30 mouse cellular contexts compared by ENCODE assay signal in the genomic region with DNA sequence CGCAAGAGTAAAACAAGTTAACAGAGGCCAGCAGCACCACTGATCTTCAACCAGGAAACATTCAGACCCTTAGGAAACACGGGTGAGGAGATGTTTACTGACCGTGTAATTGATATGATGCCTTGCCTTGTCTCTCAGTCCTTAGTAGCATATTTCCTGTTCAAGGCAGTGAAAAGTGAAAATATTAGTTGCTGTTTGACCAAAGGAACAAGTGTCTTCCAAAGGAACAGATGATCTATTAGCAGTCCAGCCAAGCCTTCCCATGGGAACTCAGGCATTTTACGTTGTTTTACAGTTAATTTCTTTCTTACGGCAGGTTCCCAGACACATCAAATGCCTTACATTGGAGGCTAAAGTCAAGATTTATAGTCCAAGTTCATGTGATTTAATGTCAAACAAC.
DNase-seq lines count a peak whose midpoint lies in the region; ATAC-seq and TF ChIP-seq lines count a peak whose summit lies in the region.
"Had no signal": no experiment of that assay in that cellular context is flagged by ENCODE, and none has a peak within 500 bp of the region (broad histone marks: within the 10 kb centered on the region; RNA-seq: fewer than 3 reads in every experiment).

No protein-coding gene starts in this region.

- H3K9ac ChIP-seq in kidney, embryonic 14.5 days (ENCODE audit: low read depth, low read length) = no peak overlapping the region
- no peak overlapping the region for H3K9ac ChIP-seq in kidney, postnatal 0 days (ENCODE audit: low read depth, low read length)
- H3K9ac ChIP-seq: embryonic facial prominence, embryonic 13.5 days; forebrain, embryonic 12.5 days; forebrain, embryonic 15.5 days; hindbrain, embryonic 13.5 days had no signal

- DNase-seq in gastrocnemius, adult 18-20 months (ENCODE audit: low spot score) = peak; percentile 16
- no peak for DNase-seq in gastrocnemius, adult 8-10 months (ENCODE audit: low spot score in 2 of 2)
- DNase-seq in kidney, adult 9 months = no peak
- DNase-seq in kidney, postnatal 0 days (ENCODE audit: low spot score) = peak; percentile 56
- DNase-seq in kidney, adult 18-20 months = no peak
- DNase-seq in mesoderm, embryonic 11.5 days (ENCODE audit: low read depth, low spot score) = peak; percentile 43
- no peak for DNase-seq in ovary, adult 18-20 months (ENCODE audit: low spot score)
- DNase-seq: adrenal gland, postnatal 10 days; adrenal gland, postnatal 36 days; B cell, adult 2 months; cerebellum, adult 18-20 months; cerebellum, adult 9-10 months; cerebellum, postnatal 14 days; embryo, embryonic 11 days; gastrocnemius, postnatal 36 days; heart, adult 2 months; heart, postnatal 36 days had no signal

- 8% methylated on average over 5 of the region's 5 CpGs for WGBS in kidney, embryonic 14.5 days
- WGBS in kidney, postnatal 0 days = 18% methylated on average over 5 of the region's 5 CpGs

- H3K4me1 ChIP-seq in kidney, embryonic 14.5 days (ENCODE audit: control insufficient read depth, insufficient read depth, low read length) = peaks cover 3% of the 10 kb centered on the region; the same call in 1 of the 2 replicates
- peaks cover 12% of the 10 kb centered on the region for H3K4me1 ChIP-seq in kidney, postnatal 0 days (replicated peaks; ENCODE audit: insufficient read depth, low read length)
- H3K4me1 ChIP-seq: forebrain, embryonic 12.5 days; hindbrain, embryonic 13.5 days had no signal

- ATAC-seq in kidney, embryonic 14.5 days (ENCODE audit: low FRiP score, low TSS enrichment) = peak; percentile 79; the same call in 1 of the 2 replicates
- ATAC-seq in kidney, postnatal 0 days (replicated peaks; ENCODE audit: low FRiP score, low read depth) = 0 out of 2 replicates have a peak, but pooled peaks have one; percentile 29
- ATAC-seq: forebrain, embryonic 15.5 days; hindbrain, embryonic 16.5 days; Patski had no signal

- H3K4me3 ChIP-seq in kidney, embryonic 14.5 days (ENCODE audit: low read length) = no peak overlapping the region
- no peak overlapping the region for H3K4me3 ChIP-seq in kidney, postnatal 0 days (replicated peaks; ENCODE audit: low read depth, low read length)
- H3K4me3 ChIP-seq: embryonic facial prominence, embryonic 10.5 days; embryonic facial prominence, embryonic 13.5 days; erythroblast, embryonic 14.5 days; forebrain, embryonic 12.5 days; forebrain, embryonic 15.5 days; heart, adult 2 months; hindbrain, embryonic 10.5 days; hindbrain, embryonic 13.5 days had no signal

- no peaks in the 10 kb centered on the region for H3K27me3 ChIP-seq in kidney, embryonic 14.5 days (ENCODE audit: control insufficient read depth, insufficient read depth, low read length)
- no peaks in the 10 kb centered on the region for H3K27me3 ChIP-seq in kidney, postnatal 0 days (ENCODE audit: insufficient read depth, low read length)
- H3K27me3 ChIP-seq: CH12.LX; embryonic facial prominence, embryonic 13.5 days; forebrain, embryonic 12.5 days; forebrain, embryonic 15.5 days; hindbrain, embryonic 13.5 days; Patski had no signal

- H3K27ac ChIP-seq in kidney, embryonic 14.5 days (ENCODE audit: low read depth, low read length) = no peak overlapping the region; the same call in 1 of the 2 replicates
- peak overlapping the region; percentile 8; the same call in 1 of the 2 replicates for H3K27ac ChIP-seq in kidney, postnatal 0 days
- H3K27ac ChIP-seq: embryonic facial prominence, embryonic 10.5 days; embryonic facial prominence, embryonic 13.5 days; forebrain, embryonic 12.5 days; forebrain, embryonic 15.5 days; heart, adult 2 months; hindbrain, embryonic 10.5 days; hindbrain, embryonic 13.5 days had no signal

- no peak for TF ChIP-seq CTCF in kidney, postnatal 0 days (IDR thresholded peaks at IDR 0.05; ENCODE audit: low read depth)

- H3K36me3 ChIP-seq in kidney, embryonic 14.5 days (ENCODE audit: control insufficient read depth, insufficient read depth, low read length) = no peaks in the 10 kb centered on the region
- no peaks in the 10 kb centered on the region for H3K36me3 ChIP-seq in kidney, postnatal 0 days (ENCODE audit: insufficient read depth, low read length)
- H3K36me3 ChIP-seq: embryonic facial prominence, embryonic 10.5 days; embryonic facial prominence, embryonic 13.5 days; forebrain, embryonic 12.5 days; forebrain, embryonic 15.5 days; G1E; hindbrain, embryonic 10.5 days; hindbrain, embryonic 13.5 days had no signal

- H3K9me3 ChIP-seq in kidney, embryonic 14.5 days (ENCODE audit: control insufficient read depth, low read length) = no peaks in the 10 kb centered on the region
- H3K9me3 ChIP-seq in kidney, postnatal 0 days (replicated peaks; ENCODE audit: low read length) = no peaks in the 10 kb centered on the region
- H3K9me3 ChIP-seq: embryonic facial prominence, embryonic 10.5 days; embryonic facial prominence, embryonic 13.5 days; forebrain, embryonic 12.5 days; forebrain, embryonic 15.5 days; hindbrain, embryonic 10.5 days; hindbrain, embryonic 13.5 days had no signal

- H3K4me2 ChIP-seq in kidney, embryonic 14.5 days (replicated peaks; ENCODE audit: low read depth, low read length) = no peak overlapping the region
- no peak overlapping the region for H3K4me2 ChIP-seq in kidney, postnatal 0 days (ENCODE audit: low read length)
- H3K4me2 ChIP-seq: embryonic facial prominence, embryonic 13.5 days; forebrain, embryonic 12.5 days; forebrain, embryonic 15.5 days; heart, embryonic 11.5 days; hindbrain, embryonic 13.5 days had no signal

Comparison
In these comparisons a context has a peak if more than half of its experiments do, and no peak if none do; other contexts are left out.
1. DNase-seq: peak in gastrocnemius, adult 18-20 months (single experiment), kidney, postnatal 0 days (single experiment) and mesoderm, embryonic 11.5 days (single experiment); none in gastrocnemius, adult 8-10 months (0 of 2), kidney, adult 9 months (single experiment), kidney, adult 18-20 months (single experiment) and ovary, adult 18-20 months (single experiment).